Mouse (Mus musculus) neural tube, embryonic 13.5 days (tissue): ENCODE data around the gene Slc43a1. TPM values are rescaled to one million over a fixed set of nuclear protein-coding genes. Genes with fewer than 3 reads are reported as not detected.

Source experiments
- ATAC-seq: fragments of 200-750 bp; cut with Nextera tagmentation; 2 replicates; pipeline ENCODE4 v1.8.0; 2017; ENCODE audit warnings: low read depth, mild to moderate bottlenecking, moderate TSS enrichment, moderate library complexity
- H3K27ac ChIP-seq: fragments of 300-500 bp; sonication (generic); replicated peaks from 2 replicates; pipeline ENCODE4 v1.5.1; 2015; ENCODE audit warnings: moderate library complexity, mild to moderate bottlenecking, inconsistent platforms
- H3K27me3 ChIP-seq: fragments of 300-500 bp; sonication (generic); 2 replicates; pipeline ENCODE4 v1.6.1; 2015; ENCODE audit warnings: mild to moderate bottlenecking, inconsistent platforms
- H3K36me3 ChIP-seq: fragments of 300-500 bp; sonication (generic); 2 replicates; pipeline ENCODE4 v1.6.1; 2015; ENCODE audit warnings: mild to moderate bottlenecking, inconsistent platforms
- H3K4me1 ChIP-seq: fragments of 300-500 bp; sonication (generic); replicated peaks from 2 replicates; pipeline ENCODE4 v1.6.1; 2015; ENCODE audit warnings: inconsistent platforms
- H3K4me2 ChIP-seq: fragments of 300-500 bp; sonication (generic); 2 replicates; pipeline ENCODE4 v1.6.1; 2015; ENCODE audit warnings: inconsistent platforms, mild to moderate bottlenecking, moderate library complexity
- H3K4me3 ChIP-seq: fragments of 300-500 bp; sonication (generic); 2 replicates; pipeline ENCODE4 v1.5.1; 2015; ENCODE audit warnings: mild to moderate bottlenecking, inconsistent platforms
- H3K9ac ChIP-seq: fragments of 300-500 bp; sonication (generic); 2 replicates; pipeline ENCODE4 v1.6.1; 2015; ENCODE audit warnings: moderate library complexity, mild to moderate bottlenecking, inconsistent platforms
- H3K9me3 ChIP-seq: fragments of 300-500 bp; sonication (generic); 2 replicates; pipeline ENCODE4 v1.6.1; 2016; ENCODE audit warnings: inconsistent platforms
- WGBS: fragments of 180-500 bp; shearing (Covaris S2); methylation state at CpG from one replicate; pipeline ENCODE4 v1.1.7; 2015; 5-methylcytosine and 5-hydroxymethylcytosine counted together
- polyA plus RNA-seq: library from polyadenylated mRNA; unstranded; fragments of >200 nt; fragmentation: Nextera tagmentation; extraction: Ambion mirVana; gene quantifications from 2 replicates; pipeline ENCODE4 v1.2.1, GENCODE M21; 2015

Slc43a1 gene
- polyA plus RNA-seq, 1 experiment from 2014 or later = 2.4 TPM

DNA sequence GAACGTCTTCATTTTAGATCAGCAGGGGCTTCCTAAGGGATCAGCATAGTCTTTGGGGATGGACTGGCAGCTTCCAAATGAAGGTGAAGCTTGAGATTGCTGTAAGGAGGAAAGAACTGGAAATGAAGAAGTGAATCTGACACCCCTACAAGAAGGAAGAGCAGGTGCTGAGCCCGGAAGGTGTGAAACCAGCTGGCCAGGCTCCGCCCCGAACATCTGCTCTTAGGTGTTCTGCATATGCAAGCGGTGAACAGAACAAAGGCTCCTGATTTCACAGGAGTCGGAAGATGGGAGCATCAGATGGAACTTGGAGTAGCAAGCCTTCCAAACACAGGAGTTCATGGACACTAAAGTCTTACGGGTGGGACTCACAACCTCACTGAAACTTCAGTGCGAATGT is 1.5 kb upstream of the Slc43a1 start:
- peaks cover 24% of the 10 kb centered on the region for H3K4me1 ChIP-seq
- no peak overlapping the region for H3K27ac ChIP-seq
- no peak overlapping the region for H3K4me3 ChIP-seq
- H3K27me3 ChIP-seq = peaks cover 51% of the 10 kb centered on the region
- H3K9ac ChIP-seq = no peak overlapping the region
- WGBS = 60% methylated on average over 8 of the region's 8 CpGs
- ATAC-seq = no peak
- no peaks in the 10 kb centered on the region for H3K9me3 ChIP-seq
- H3K36me3 ChIP-seq = no peaks in the 10 kb centered on the region
- no peak overlapping the region for H3K4me2 ChIP-seq

DNA sequence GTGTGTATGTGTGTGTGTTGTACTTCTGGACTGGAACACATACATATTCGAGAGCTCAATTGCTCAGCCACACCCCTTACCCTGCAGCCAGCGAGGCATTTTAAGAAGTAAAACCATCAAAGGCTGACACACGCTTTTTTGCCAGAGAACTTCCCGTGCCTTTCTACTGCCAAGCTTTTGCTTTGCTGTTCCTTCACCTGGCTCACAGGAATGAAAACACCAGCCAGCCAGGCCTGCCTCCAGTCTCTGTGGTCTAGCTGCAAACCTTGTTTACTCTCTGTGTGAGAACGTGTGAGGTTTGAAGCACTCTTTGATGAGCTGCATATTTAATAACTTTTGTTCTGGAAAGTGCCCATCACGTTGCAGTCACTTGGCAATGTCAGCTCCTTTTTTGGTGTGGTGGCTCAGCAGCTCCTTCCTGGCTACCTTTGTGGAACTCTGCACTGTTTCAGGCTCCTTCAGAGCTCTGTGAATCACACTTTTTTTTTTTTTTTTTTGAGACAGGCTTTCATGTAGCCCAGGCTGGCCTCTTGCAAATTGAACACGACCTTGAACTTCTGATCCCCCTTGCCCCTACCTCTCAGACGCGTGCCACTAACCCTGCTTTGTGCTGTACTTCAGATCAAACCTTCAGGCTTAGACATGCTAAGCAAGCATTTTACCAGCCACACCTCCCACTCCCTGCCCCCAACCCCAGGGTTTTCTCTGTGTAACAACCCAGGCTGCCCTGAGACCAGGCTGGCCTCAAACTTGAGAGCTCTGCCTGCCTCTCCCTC is 645 bp upstream of the Slc43a1 start:
- Histone ChIP-seq H3K27me3 (peaks cover 51% of the 10 kb centered on the region), H3K9ac (no peak overlapping the region), H3K4me2 (0 out of 2 replicates have a peak overlapping the region, but pooled peaks have one; percentile 1), H3K9me3 (no peaks in the 10 kb centered on the region), H3K4me1 (peaks cover 24% of the 10 kb centered on the region), H3K4me3 (no peak overlapping the region), H3K27ac (no peak overlapping the region), H3K36me3 (no peaks in the 10 kb centered on the region)
- WGBS = 28% methylated on average over 9 of the region's 9 CpGs
- ATAC-seq = no peak

DNA sequence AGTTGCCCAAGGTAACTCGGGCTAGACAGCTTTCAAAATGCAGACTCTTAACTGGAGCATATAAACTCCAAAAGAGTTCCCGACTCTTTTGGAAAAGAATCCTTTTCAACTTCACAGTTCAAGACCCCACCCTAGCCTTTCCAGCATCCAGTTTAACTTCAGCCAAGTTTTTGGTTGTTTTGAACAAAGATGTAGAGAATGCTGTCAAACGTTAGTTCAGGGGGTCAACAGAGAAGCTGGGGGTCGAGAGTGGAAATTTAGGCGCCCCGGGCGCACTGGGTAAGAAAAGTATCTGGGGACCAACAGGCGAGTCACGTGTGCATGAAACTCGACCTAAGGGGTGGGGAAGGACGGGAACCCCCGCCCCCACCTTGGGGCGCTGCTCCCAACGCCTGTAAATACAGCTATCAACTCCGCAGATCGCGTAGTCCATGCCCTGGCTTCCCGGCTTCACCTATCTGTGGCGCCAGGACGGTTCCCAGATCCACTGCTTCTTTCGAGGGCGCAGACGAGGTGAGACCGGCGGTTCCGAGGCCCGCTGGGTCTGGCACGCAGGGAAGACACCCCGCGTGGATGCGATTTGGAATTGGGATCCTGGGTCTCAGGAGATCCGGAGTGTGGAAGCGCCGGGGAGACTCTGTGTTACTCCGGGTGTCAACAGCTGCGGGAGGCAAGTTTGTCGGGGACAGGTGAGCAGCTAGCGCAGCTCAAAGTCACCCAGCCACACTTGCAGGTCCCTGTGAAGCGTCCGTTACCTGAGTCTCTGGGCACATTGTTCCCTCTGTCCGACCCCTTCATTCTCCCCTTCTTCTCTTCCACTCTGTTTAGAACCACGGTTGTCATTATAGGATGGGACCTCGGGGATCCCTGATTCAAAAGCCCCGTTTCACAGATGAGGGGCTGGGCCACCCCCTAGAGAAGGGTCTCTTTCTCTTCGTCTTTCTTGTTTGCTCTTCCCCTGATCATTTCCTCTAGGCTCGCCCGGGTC is 637 bp downstream of the Slc43a1 start:
- WGBS = under 1% methylated on average over 47 of the region's 47 CpGs
- Histone ChIP-seq H3K4me3 (peak overlapping the region; percentile 49), H3K4me2 (peak overlapping the region; percentile 94), H3K9ac (peak overlapping the region; percentile 67), H3K4me1 (peaks cover 24% of the 10 kb centered on the region), H3K27ac (no peak overlapping the region), H3K9me3 (no peaks in the 10 kb centered on the region), H3K27me3 (peaks cover 51% of the 10 kb centered on the region), H3K36me3 (no peaks in the 10 kb centered on the region)
- peak; percentile 16; the same call in 1 of the 2 replicates for ATAC-seq

DNA sequence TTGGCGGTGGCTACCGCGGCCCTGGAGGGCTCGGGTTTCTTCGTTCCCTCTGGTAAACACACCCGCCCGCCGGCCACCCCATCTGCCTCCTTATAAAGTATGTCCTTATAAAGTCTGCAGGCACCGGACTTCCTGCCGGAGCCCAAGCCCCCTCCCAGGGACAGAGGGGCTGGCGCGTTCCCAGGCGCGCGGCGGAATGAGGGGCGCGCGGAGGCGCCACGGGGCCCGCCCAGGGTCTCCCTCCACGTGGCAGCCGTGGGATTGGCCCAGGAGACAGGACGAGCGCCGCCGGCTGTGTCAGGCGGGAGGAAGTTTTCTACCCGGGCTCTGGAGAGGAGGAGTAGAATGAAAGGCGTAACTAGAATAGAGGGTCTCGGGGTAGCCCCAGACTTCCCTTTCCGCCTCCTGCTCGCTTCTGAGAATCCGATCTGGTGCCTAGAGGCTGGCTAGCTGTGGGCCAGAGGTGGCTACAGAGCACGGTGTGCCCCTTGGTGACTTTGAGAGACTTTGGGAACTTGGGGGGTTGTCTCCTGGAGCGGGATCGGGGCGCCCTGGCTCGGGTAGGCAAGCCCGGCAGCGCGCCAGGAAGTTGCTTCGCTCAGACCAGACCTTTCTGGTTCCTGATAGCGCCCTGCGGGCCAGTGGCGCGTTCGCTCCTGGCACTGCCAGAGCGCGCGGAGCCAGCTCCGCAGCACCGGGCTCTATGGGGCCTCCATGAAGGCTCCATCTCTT is 1.5 kb downstream of the Slc43a1 start:
- ATAC-seq = peak; percentile 75
- H3K9ac ChIP-seq = peak overlapping the region; percentile 67
- under 1% methylated on average over 54 of the region's 54 CpGs for WGBS
- H3K9me3 ChIP-seq = no peaks in the 10 kb centered on the region
- H3K4me1 ChIP-seq = peaks cover 24% of the 10 kb centered on the region
- H3K36me3 ChIP-seq = no peaks in the 10 kb centered on the region
- peak overlapping the region; percentile 49 for H3K4me3 ChIP-seq
- H3K27ac ChIP-seq = 0 out of 2 replicates have a peak overlapping the region, but pooled peaks have one; percentile 7
- peaks cover 51% of the 10 kb centered on the region for H3K27me3 ChIP-seq
- peak overlapping the region; percentile 94 for H3K4me2 ChIP-seq

DNA sequence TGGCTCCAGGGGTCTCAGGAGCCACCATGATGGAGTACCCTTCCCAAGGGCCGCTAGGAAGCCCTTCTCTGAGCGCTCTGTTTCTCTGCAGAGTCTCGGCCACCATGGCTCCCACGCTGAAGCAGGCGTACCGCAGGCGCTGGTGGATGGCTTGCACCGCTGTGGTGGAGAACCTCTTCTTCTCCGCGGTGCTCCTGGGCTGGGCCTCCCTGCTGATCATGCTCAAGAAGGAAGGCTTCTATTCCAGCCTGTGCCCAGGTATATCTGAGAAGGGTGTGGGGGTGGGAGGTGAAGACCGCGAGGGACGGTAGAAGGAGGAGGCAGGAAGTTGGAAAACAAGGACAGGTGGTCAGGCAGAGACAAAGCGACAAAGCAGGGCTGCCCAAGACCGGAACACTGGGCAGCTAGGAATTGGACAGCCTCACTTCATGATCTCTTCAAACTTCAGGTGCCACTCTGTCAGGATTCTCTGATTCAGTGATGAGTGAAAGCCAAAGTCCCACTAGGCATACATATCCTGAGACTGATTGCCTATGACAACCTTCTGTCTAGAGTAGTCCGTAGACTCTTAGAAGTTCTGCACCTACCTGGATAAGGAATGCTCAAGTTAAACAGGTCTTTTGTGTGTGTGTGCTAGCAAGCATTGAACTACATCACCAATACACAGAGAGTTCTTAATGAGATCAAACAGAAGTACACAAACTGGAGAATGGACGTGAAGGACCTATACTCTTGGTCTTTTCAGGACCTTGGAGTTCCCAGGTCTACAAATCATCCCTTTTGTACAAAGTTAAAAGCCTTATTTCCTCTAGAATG is 2.3 kb downstream of the Slc43a1 start:
- no peaks in the 10 kb centered on the region for H3K36me3 ChIP-seq
- no peaks in the 10 kb centered on the region for H3K9me3 ChIP-seq
- peak overlapping the region; percentile 67 for H3K9ac ChIP-seq
- peak overlapping the region; percentile 49 for H3K4me3 ChIP-seq
- WGBS = 9% methylated on average over 17 of the region's 17 CpGs
- H3K4me2 ChIP-seq = peak overlapping the region; percentile 94
- H3K27me3 ChIP-seq = peaks cover 51% of the 10 kb centered on the region
- ATAC-seq = peak; percentile 49; the same call in 1 of the 2 replicates
- H3K27ac ChIP-seq = 0 out of 2 replicates have a peak overlapping the region, but pooled peaks have one; percentile 7
- peaks cover 24% of the 10 kb centered on the region for H3K4me1 ChIP-seq

DNA sequence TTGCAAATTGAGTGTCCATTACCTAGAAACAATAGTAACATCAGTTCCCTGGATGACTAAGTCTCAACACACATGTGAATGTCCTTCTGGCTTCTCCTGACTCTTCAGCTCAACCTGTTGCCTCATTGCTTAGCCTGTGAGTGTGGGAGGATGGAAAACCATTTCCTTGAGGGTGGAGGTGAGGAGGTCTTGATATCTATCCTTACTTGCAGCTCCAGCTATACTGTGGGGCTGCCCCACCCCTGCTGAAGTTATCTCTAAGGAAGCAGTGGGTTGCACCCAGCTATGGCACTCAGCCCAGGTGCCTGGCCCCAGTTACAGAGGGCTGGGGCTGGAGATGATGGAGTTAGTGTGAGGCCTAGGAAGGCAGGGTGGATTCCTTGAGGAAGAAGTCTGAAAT is 3.3 kb downstream of the Slc43a1 start:
- Histone ChIP-seq H3K27ac (no peak overlapping the region), H3K9ac (no peak overlapping the region), H3K9me3 (no peaks in the 10 kb centered on the region), H3K27me3 (peaks cover 49% of the 10 kb centered on the region), H3K4me1 (peaks cover 24% of the 10 kb centered on the region), H3K4me3 (no peak overlapping the region), H3K36me3 (no peaks in the 10 kb centered on the region), H3K4me2 (no peak overlapping the region)
- no peak for ATAC-seq

DNA sequence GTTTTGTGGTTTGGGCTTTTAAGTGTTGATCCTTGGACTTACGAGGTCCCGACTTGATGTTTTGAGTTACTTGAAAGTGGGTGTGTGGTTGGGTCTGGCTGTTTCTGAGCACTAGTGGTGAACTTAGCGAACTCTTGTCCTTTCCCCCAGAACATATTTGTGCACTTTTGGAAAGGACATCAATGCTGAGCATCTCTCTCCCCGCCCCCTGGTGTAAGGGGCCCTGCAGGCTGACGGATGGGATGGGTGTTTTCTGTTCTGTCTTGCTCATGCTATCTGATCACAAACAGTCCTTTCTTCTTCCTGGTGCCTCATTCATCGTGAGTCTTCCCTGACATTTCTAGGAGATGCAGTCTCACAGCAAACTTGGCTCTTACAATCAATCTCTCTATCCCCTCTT is 5.0 kb downstream of the Slc43a1 start:
- WGBS = 88% methylated on average over 6 of the region's 6 CpGs
- ATAC-seq = no peak
- H3K9me3 ChIP-seq = no peaks in the 10 kb centered on the region
- H3K27me3 ChIP-seq = peaks cover 31% of the 10 kb centered on the region
- no peak overlapping the region for H3K4me2 ChIP-seq
- H3K9ac ChIP-seq = no peak overlapping the region
- H3K36me3 ChIP-seq = no peaks in the 10 kb centered on the region
- H3K4me1 ChIP-seq = peaks cover 24% of the 10 kb centered on the region
- no peak overlapping the region for H3K4me3 ChIP-seq
- no peak overlapping the region for H3K27ac ChIP-seq

DNA sequence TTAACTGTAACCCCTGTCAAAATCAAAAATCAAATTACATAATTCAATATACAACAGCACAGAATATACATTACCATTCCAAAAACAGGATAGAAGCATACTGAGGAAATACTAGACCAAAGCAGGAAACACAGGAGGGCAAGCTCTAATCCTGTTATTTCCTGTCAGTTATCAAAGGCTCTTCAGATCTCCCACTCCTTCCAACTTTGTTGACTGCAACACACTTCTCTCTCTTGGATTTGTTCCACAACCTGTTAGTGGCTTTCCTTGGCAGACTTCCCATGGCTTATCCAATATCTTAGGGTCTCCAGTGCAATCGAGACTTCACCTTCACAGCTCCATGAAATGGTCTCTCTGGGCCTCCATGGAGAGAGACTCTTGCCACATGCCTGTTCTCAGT is 6.6 kb downstream of the Slc43a1 start:
- Histone ChIP-seq H3K27ac (no peak overlapping the region), H3K36me3 (no peaks in the 10 kb centered on the region), H3K4me3 (no peak overlapping the region), H3K9me3 (no peaks in the 10 kb centered on the region), H3K4me1 (peaks cover 12% of the 10 kb centered on the region), H3K4me2 (no peak overlapping the region), H3K27me3 (peaks cover 16% of the 10 kb centered on the region), H3K9ac (no peak overlapping the region)
- ATAC-seq = no peak
- WGBS = 92% methylated on average over 1 of the region's 1 CpGs

DNA sequence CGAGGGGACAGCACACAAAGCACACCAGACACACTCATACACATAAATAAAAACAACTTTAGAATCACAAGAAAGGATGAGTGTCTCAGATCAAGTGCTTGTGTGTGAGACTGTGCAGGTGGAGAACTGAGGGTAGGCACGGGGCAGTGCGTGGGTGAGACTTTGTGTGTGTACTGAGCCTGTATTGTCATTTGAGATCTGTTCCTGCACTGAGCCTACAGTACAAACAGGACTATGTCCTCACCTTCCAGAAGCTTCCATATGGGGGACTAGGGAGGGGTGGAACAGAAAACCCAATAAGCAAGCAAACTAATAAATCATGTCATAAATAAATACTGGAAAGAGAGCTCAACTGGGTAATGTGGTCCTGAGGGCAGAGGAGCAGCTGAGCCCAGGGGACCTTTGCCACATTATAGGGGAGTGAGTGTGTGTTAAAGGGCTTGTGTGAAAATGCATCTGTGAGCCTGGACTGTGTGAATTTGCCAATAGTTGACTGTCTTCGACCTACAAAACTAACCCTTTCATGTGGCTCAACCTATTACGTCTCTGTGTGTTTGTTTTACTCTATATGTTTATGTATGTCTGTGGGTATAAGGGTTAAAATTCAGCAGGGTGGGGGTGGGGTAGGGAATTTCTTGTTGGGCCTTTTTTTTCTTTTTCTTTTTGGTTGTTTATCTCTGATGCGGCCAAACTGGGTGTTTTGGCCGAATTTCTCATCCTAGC is 11.9 kb downstream of the Slc43a1 start:
- H3K4me1 ChIP-seq = peaks cover 16% of the 10 kb centered on the region
- ATAC-seq = no peak; the same call in 1 of the 2 replicates
- no peak overlapping the region for H3K4me3 ChIP-seq
- H3K27me3 ChIP-seq = no peaks in the 10 kb centered on the region
- 53% methylated on average over 7 of the region's 7 CpGs for WGBS
- no peaks in the 10 kb centered on the region for H3K36me3 ChIP-seq
- no peak overlapping the region for H3K9ac ChIP-seq
- H3K27ac ChIP-seq = no peak overlapping the region
- H3K4me2 ChIP-seq = peak overlapping the region; percentile 37; the same call in 1 of the 2 replicates
- no peaks in the 10 kb centered on the region for H3K9me3 ChIP-seq

DNA sequence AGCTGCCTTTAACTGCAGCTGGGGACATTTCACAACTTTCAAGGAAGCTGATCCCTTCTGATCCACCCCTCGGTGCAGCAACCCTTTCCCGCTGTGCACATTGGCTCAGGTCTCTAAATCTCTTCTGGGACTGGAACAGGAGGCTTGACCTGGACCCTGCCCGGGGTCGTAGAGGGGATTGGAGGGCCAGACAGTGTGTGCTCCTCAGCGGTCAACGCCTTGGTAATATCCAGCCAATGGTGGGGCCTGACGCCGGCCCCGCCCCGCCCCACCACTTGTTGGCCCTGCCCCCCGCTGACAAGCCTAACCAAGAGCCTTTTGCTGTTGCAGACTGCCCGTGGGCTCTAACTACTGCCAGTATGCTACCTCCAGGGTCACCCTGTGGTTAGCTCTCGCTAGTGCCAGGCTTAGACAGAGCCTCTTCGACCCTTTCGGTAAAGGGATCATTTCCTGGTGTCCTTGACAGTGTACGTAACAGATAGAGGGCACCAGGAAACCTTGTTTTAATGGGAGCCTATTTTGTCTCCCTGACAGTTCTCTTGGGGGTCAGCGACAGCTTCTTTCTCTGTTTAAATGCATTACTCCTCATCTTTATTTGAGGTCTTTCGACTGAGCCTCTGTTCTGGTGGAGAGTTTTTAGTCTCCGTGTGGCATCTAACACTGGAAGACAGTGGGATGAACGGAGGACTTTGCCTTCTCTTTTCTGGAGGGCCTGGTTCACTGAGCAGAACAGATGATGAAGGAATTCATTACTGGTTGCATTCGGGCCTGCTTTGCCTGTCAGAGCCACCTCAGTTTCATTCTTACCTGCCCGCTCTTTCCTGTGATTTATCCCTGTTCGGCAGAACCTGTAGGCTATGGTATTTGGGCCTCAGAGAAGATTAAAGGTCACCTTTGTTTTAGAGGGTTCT is 12.7 kb downstream of the Slc43a1 start:
- no peak for ATAC-seq
- Histone ChIP-seq H3K9ac (no peak overlapping the region), H3K27ac (no peak overlapping the region), H3K27me3 (no peaks in the 10 kb centered on the region), H3K4me3 (no peak overlapping the region), H3K36me3 (no peaks in the 10 kb centered on the region), H3K4me2 (peak overlapping the region; percentile 37; the same call in 1 of the 2 replicates), H3K4me1 (peaks cover 16% of the 10 kb centered on the region), H3K9me3 (no peaks in the 10 kb centered on the region)
- 31% methylated on average over 23 of the region's 23 CpGs for WGBS
